Comparison of ENCODE assay signal across 9 mouse cellular contexts in the genomic region with DNA sequence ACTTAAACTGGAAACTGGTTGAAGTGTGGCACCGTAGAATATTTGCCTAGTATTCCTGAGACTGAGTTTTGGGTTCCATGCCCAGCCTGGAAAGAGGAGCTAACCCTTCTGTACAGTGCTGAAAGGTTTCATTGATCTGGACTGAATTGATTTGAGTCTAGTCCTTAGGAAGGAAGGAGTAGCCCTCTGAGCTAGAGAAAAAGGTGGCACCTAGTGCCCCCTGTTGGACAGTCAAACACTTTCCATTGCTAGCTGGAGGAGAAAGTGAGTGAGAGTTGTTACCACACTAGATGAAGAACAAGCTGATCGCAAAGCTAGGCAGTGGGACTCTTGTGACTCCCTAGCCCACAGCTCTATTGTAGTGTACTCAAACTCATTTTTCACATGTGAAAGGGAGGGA. TPM values are rescaled to one million over a fixed set of nuclear protein-coding genes. Genes with fewer than 3 reads are reported as not detected.
DNase-seq lines count a peak whose midpoint lies in the region; ATAC-seq and TF ChIP-seq lines count a peak whose summit lies in the region.
"Had no signal": no experiment of that assay in that cellular context is flagged by ENCODE, and none has a peak within 500 bp of the region (broad histone marks: within the 10 kb centered on the region; RNA-seq: fewer than 3 reads in every experiment).

No protein-coding gene starts in this region.

- H3K4me3 ChIP-seq in midbrain, embryonic 14.5 days (replicated peaks; ENCODE audit: low read depth, low read length) = no peak overlapping the region
- no peak overlapping the region for H3K4me3 ChIP-seq in midbrain, embryonic 13.5 days (replicated peaks)
- no peak overlapping the region for H3K4me3 ChIP-seq in hindbrain, postnatal 0 days (ENCODE audit: low read length)
- H3K4me3 ChIP-seq in intestine, embryonic 15.5 days (replicated peaks) = no peak overlapping the region

- H3K27ac ChIP-seq in midbrain, embryonic 14.5 days (replicated peaks; ENCODE audit: low read depth, low read length) = no peak overlapping the region
- no peak overlapping the region for H3K27ac ChIP-seq in midbrain, embryonic 13.5 days
- H3K27ac ChIP-seq in hindbrain, postnatal 0 days = no peak overlapping the region
- H3K27ac ChIP-seq in intestine, embryonic 15.5 days = no peak overlapping the region

- WGBS in midbrain, embryonic 14.5 days = 60% methylated on average over 2 of the region's 2 CpGs
- WGBS in midbrain, embryonic 13.5 days = 62% methylated on average over 2 of the region's 2 CpGs
- WGBS in hindbrain, postnatal 0 days = 62% methylated on average over 2 of the region's 2 CpGs
- 74% methylated on average over 2 of the region's 2 CpGs for WGBS in intestine, embryonic 15.5 days

- H3K36me3 ChIP-seq in midbrain, embryonic 14.5 days (ENCODE audit: control insufficient read depth, insufficient read depth, low read length) = no peaks in the 10 kb centered on the region
- no peaks in the 10 kb centered on the region for H3K36me3 ChIP-seq in midbrain, embryonic 13.5 days
- no peaks in the 10 kb centered on the region for H3K36me3 ChIP-seq in hindbrain, postnatal 0 days (ENCODE audit: insufficient read depth, low read length)
- H3K36me3 ChIP-seq in intestine, embryonic 15.5 days = no peaks in the 10 kb centered on the region

- no peak overlapping the region for H3K9ac ChIP-seq in midbrain, embryonic 14.5 days (replicated peaks; ENCODE audit: low read length)
- no peak overlapping the region for H3K9ac ChIP-seq in midbrain, embryonic 13.5 days (replicated peaks)
- no peak overlapping the region for H3K9ac ChIP-seq in hindbrain, postnatal 0 days (replicated peaks; ENCODE audit: low read length)
- no peak overlapping the region for H3K9ac ChIP-seq in intestine, embryonic 15.5 days

- no peak for ATAC-seq in cerebellum, adult (ENCODE audit: insufficient number of reproducible peaks, low FRiP score, low TSS enrichment)
- no peak for ATAC-seq in midbrain, embryonic 14.5 days (ENCODE audit: low FRiP score, low TSS enrichment)
- ATAC-seq in midbrain, embryonic 13.5 days = no peak
- ATAC-seq in hindbrain, postnatal 0 days = no peak
- ATAC-seq in intestine, embryonic 15.5 days = no peak

- H3K9me3 ChIP-seq in midbrain, embryonic 14.5 days (ENCODE audit: control insufficient read depth, low read length) = no peaks in the 10 kb centered on the region
- H3K9me3 ChIP-seq in midbrain, embryonic 13.5 days = no peaks in the 10 kb centered on the region
- no peaks in the 10 kb centered on the region for H3K9me3 ChIP-seq in hindbrain, postnatal 0 days (ENCODE audit: low read length)
- no peaks in the 10 kb centered on the region for H3K9me3 ChIP-seq in intestine, embryonic 15.5 days

- H3K4me1 ChIP-seq in midbrain, embryonic 14.5 days (ENCODE audit: control insufficient read depth, insufficient read depth, low read length) = no peaks in the 10 kb centered on the region
- peaks cover 14% of the 10 kb centered on the region for H3K4me1 ChIP-seq in midbrain, embryonic 13.5 days (replicated peaks)
- H3K4me1 ChIP-seq in hindbrain, postnatal 0 days (ENCODE audit: insufficient read depth, low read length) = no peaks in the 10 kb centered on the region
- H3K4me1 ChIP-seq in intestine, embryonic 15.5 days (replicated peaks) = peaks cover 9% of the 10 kb centered on the region; the same call in 1 of the 2 replicates

- peak; percentile 63 for TF ChIP-seq CTCF in hindbrain, postnatal 0 days (IDR thresholded peaks at IDR 0.05; ENCODE audit: low read depth)

- H3K27me3 ChIP-seq in midbrain, embryonic 14.5 days (ENCODE audit: control insufficient read depth, insufficient read depth, low read length) = no peaks in the 10 kb centered on the region
- peaks cover 3% of the 10 kb centered on the region; the same call in 1 of the 2 replicates for H3K27me3 ChIP-seq in midbrain, embryonic 13.5 days
- no peaks in the 10 kb centered on the region for H3K27me3 ChIP-seq in hindbrain, postnatal 0 days (ENCODE audit: insufficient read depth, low read length)
- H3K27me3 ChIP-seq in intestine, embryonic 15.5 days (replicated peaks) = no peaks in the 10 kb centered on the region

- H3K4me2 ChIP-seq in midbrain, embryonic 14.5 days (ENCODE audit: low read length) = no peak overlapping the region
- no peak overlapping the region for H3K4me2 ChIP-seq in midbrain, embryonic 13.5 days (replicated peaks)
- H3K4me2 ChIP-seq in hindbrain, postnatal 0 days (ENCODE audit: low read depth, low read length) = no peak overlapping the region
- H3K4me2 ChIP-seq in intestine, embryonic 15.5 days (replicated peaks) = no peak overlapping the region

- peak; percentile 36 to 44 for DNase-seq in cerebellum, postnatal 10 days
- DNase-seq in midbrain, embryonic 14.5 days = peak; percentile 37
- peak; percentile 56 for DNase-seq in hindbrain, postnatal 0 days (ENCODE audit: low spot score)
- peak; percentile 44 for DNase-seq in thymus, postnatal 36 days
- DNase-seq in frontal cortex, adult 2 months (ENCODE audit: extremely low spot score in 1 of 2, low spot score in 1 of 2) = no peak
- DNase-seq: heart, postnatal 4 days had no signal

RNA-seq across cellular contexts. Expression of gene Zscan10, which starts 2.9 kb away (rescaled TPM):
- polyA plus RNA-seq in midbrain, embryonic 14.5 days (2014; fragmentation: Nextera tagmentation; extraction: Ambion mirVana) = not detected in 2 replicates
- not detected in 2 replicates for polyA plus RNA-seq in midbrain, embryonic 13.5 days (2015; fragmentation: Nextera tagmentation; extraction: Ambion mirVana)
- 0.10 TPM in 1 of 2 replicates, not detected in the other for total RNA-seq in hindbrain, postnatal 0 days (2014; rRNA removed)
- 0.14 and 0.26 TPM in 2 replicates for polyA plus RNA-seq in hindbrain, postnatal 0 days (2015; fragmentation: Nextera tagmentation; extraction: Ambion mirVana)
- 0.04 TPM in 1 of 2 replicates, not detected in the other for polyA plus RNA-seq in frontal cortex, adult 2 months (2012; rRNA removed)
- 0.14 TPM in 1 of 2 replicates, not detected in the other for polyA plus RNA-seq in intestine, embryonic 15.5 days (2015; fragmentation: Nextera tagmentation; extraction: Ambion mirVana)
- total RNA-seq: heart, postnatal 4 days had no signal

RNA-seq across cellular contexts. Expression of gene Zfp13, which starts 4.3 kb away (rescaled TPM):
- polyA plus RNA-seq in midbrain, embryonic 14.5 days (2014; fragmentation: Nextera tagmentation; extraction: Ambion mirVana) = 24.8 and 31.4 TPM in 2 replicates
- polyA plus RNA-seq in midbrain, embryonic 13.5 days (2015; fragmentation: Nextera tagmentation; extraction: Ambion mirVana) = 26.6 and 28.7 TPM in 2 replicates
- 37.6 and 44.0 TPM in 2 replicates for total RNA-seq in hindbrain, postnatal 0 days (2014; rRNA removed)
- 21.5 and 21.6 TPM in 2 replicates for polyA plus RNA-seq in hindbrain, postnatal 0 days (2015; fragmentation: Nextera tagmentation; extraction: Ambion mirVana)
- 27.8 and 32.2 TPM in 2 replicates for polyA plus RNA-seq in frontal cortex, adult 2 months (2012; rRNA removed)
- 10.4 and 10.5 TPM in 2 replicates for polyA plus RNA-seq in intestine, embryonic 15.5 days (2015; fragmentation: Nextera tagmentation; extraction: Ambion mirVana)

RNA-seq across cellular contexts. Expression of gene Zfp213, which starts 39.5 kb away (rescaled TPM):
- 16.8 and 19.1 TPM in 2 replicates for polyA plus RNA-seq in midbrain, embryonic 14.5 days (2014; fragmentation: Nextera tagmentation; extraction: Ambion mirVana)
- 18.0 and 20.4 TPM in 2 replicates for polyA plus RNA-seq in midbrain, embryonic 13.5 days (2015; fragmentation: Nextera tagmentation; extraction: Ambion mirVana)
- total RNA-seq in hindbrain, postnatal 0 days (2014; rRNA removed) = 17.1 and 28.1 TPM in 2 replicates
- polyA plus RNA-seq in hindbrain, postnatal 0 days (2015; fragmentation: Nextera tagmentation; extraction: Ambion mirVana) = 9.4 and 10.3 TPM in 2 replicates
- 7.9 and 8.4 TPM in 2 replicates for polyA plus RNA-seq in frontal cortex, adult 2 months (2012; rRNA removed)
- polyA plus RNA-seq in intestine, embryonic 15.5 days (2015; fragmentation: Nextera tagmentation; extraction: Ambion mirVana) = 15.2 and 17.7 TPM in 2 replicates

RNA-seq across cellular contexts. Expression of gene Mmp25, which starts 41.5 kb away (rescaled TPM):
- polyA plus RNA-seq in midbrain, embryonic 14.5 days (2014; fragmentation: Nextera tagmentation; extraction: Ambion mirVana) = 0.38 and 1.1 TPM in 2 replicates
- polyA plus RNA-seq in midbrain, embryonic 13.5 days (2015; fragmentation: Nextera tagmentation; extraction: Ambion mirVana) = 1.1 TPM in 2 replicates
- total RNA-seq in hindbrain, postnatal 0 days (2014; rRNA removed) = 0.65 and 1.2 TPM in 2 replicates
- polyA plus RNA-seq in hindbrain, postnatal 0 days (2015; fragmentation: Nextera tagmentation; extraction: Ambion mirVana) = 1.2 and 1.3 TPM in 2 replicates
- polyA plus RNA-seq in frontal cortex, adult 2 months (2012; rRNA removed) = 0.38 and 0.40 TPM in 2 replicates
- 0.69 and 0.79 TPM in 2 replicates for polyA plus RNA-seq in intestine, embryonic 15.5 days (2015; fragmentation: Nextera tagmentation; extraction: Ambion mirVana)

RNA-seq across cellular contexts. Expression of gene Bicdl2, which starts 56.8 kb away (rescaled TPM):
- polyA plus RNA-seq in midbrain, embryonic 14.5 days (2014; fragmentation: Nextera tagmentation; extraction: Ambion mirVana) = 0.26 TPM in 1 of 2 replicates, not detected in the other
- 0.16 TPM in 1 of 2 replicates, not detected in the other for polyA plus RNA-seq in midbrain, embryonic 13.5 days (2015; fragmentation: Nextera tagmentation; extraction: Ambion mirVana)
- total RNA-seq in hindbrain, postnatal 0 days (2014; rRNA removed) = not detected in 2 replicates
- polyA plus RNA-seq in hindbrain, postnatal 0 days (2015; fragmentation: Nextera tagmentation; extraction: Ambion mirVana) = 0.11 and 0.18 TPM in 2 replicates
- not detected in 2 replicates for polyA plus RNA-seq in frontal cortex, adult 2 months (2012; rRNA removed)
- polyA plus RNA-seq in intestine, embryonic 15.5 days (2015; fragmentation: Nextera tagmentation; extraction: Ambion mirVana) = 4.2 TPM in 2 replicates

Comparison
In these comparisons a context has a peak if more than half of its experiments do, and no peak if none do; other contexts are left out.
1. DNase-seq: peak in cerebellum, postnatal 10 days (2 of 2), midbrain, embryonic 14.5 days (single experiment), hindbrain, postnatal 0 days (single experiment) and thymus, postnatal 36 days (2 of 2); none in frontal cortex, adult 2 months (0 of 2).